In genomic region chr10:53385438-53385837, GRCm38 (mm10) we compare ENCODE assay signal across 15 mouse cellular contexts. TPM values are rescaled to one million over a fixed set of nuclear protein-coding genes. Genes with fewer than 3 reads are reported as not detected.
"Had no signal": no experiment of that assay in that cellular context is flagged by ENCODE, and none has a peak within 500 bp of the region (broad histone marks: within the 10 kb centered on the region; RNA-seq: fewer than 3 reads in every experiment).

No protein-coding gene starts in this region.

- H3K4me3 ChIP-seq: kidney, embryonic 15.5 days; limb, embryonic 15.5 days; liver, embryonic 12.5 days; midbrain, embryonic 12.5 days; myocyte; neural tube, embryonic 15.5 days had no signal

- H3K27me3 ChIP-seq: kidney, embryonic 15.5 days; limb, embryonic 15.5 days; liver, embryonic 12.5 days; midbrain, embryonic 12.5 days; neural tube, embryonic 15.5 days had no signal

- H3K4me1 ChIP-seq: kidney, embryonic 15.5 days; limb, embryonic 15.5 days; midbrain, embryonic 12.5 days had no signal

- H3K9ac ChIP-seq: kidney, embryonic 15.5 days; limb, embryonic 15.5 days; liver, embryonic 12.5 days; lung, embryonic 14.5 days; midbrain, embryonic 12.5 days; neural tube, embryonic 15.5 days had no signal

- H3K9me3 ChIP-seq: kidney, embryonic 15.5 days; limb, embryonic 15.5 days; liver, embryonic 12.5 days; midbrain, embryonic 12.5 days; neural tube, embryonic 15.5 days had no signal

- DNase-seq: kidney, adult 18-20 months; kidney, postnatal 14 days; lung, embryonic 14.5 days; right cerebral cortex, adult 18-20 months; right cerebral cortex, postnatal 25 days; thymus, adult 18-20 months; thymus, postnatal 14 days had no signal

- H3K27ac ChIP-seq: kidney, embryonic 15.5 days; limb, embryonic 15.5 days; liver, embryonic 12.5 days; midbrain, embryonic 12.5 days; neural tube, embryonic 15.5 days; stomach, postnatal 0 days had no signal

- ATAC-seq: liver, embryonic 12.5 days had no signal

- H3K36me3 ChIP-seq: kidney, embryonic 15.5 days; limb, embryonic 15.5 days; liver, embryonic 12.5 days; midbrain, embryonic 12.5 days; neural tube, embryonic 15.5 days had no signal

- H3K4me2 ChIP-seq: kidney, embryonic 15.5 days; limb, embryonic 15.5 days; liver, embryonic 12.5 days; lung, embryonic 14.5 days; midbrain, embryonic 12.5 days; neural tube, embryonic 15.5 days had no signal

RNA-seq across cellular contexts. Expression of gene Pln, which starts 48.0 kb away (rescaled TPM):
- total RNA-seq: midbrain, postnatal 0 days had no signal
